Mouse (Mus musculus): ENCODE results near the gene Zfp385c. TPM values are rescaled to one million over a fixed set of nuclear protein-coding genes. Genes with fewer than 3 reads are reported as not detected.
"Not testable (repeated sequence)": the region's sequence is repeated elsewhere in the genome, so short reads cannot be mapped to it uniquely, and the experiment has no call there.

Zfp385c gene
- polyA plus RNA-seq, 1 experiment from 2014 or later, result 2.3 TPM

DNA sequence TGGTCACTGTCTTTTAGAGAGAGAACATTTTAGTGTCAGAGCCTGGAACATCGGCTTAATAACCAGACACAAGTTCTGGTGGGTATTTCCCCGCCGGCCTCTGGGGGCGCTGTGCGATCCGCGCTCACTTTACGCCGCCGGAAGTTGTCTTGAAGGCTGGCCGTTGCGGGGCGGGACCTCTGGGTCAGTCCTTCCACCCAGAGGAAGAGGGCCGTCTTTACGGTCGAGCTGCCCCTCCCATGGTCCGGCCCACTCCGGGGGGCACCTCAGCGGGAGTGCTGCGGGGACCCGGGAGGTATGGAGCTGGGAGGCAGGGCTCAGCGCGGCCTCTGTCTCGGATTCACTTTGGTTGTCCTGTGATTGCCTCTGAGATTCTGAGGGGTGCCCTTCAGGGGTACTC lies 69.5 kb downstream of the Zfp385c start:
- H3K9ac ChIP-seq, result peak overlapping the region; percentile 88
- peak overlapping the region; percentile 68 for H3K4me3 ChIP-seq

DNA sequence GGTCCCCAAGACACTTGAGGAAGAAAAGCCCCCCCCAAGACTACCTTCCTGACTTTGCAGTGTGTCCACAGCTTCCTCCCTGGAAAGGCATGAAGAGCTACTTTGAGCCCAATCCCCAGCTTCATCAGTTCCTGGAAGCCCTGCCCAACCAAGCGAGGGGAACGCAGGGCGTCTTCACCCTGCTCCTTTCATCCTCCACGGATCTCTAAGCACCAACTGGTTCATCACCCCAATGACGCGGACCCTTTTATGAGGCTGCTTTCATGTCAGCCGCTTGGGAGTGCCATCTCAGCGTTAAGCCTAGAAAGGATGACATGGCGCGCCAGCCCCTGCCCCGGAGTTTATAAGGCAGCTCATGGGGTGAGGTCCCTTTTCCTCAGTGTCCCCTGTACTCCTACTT lies 72.3 kb downstream of the Zfp385c start, which contains the start of gene Dnajc7:
Dnajc7 (minus strand) TSS at position 187 of the 400 bp plus-strand sequence.
- peaks cover 32% of the 10 kb centered on the region for H3K4me1 ChIP-seq
- no peak for ATAC-seq (ENCODE audit: insufficient number of reproducible peaks, insufficient read depth, low FRiP score, low TSS enrichment, low read depth)
- H3K27me3 ChIP-seq, result no peaks in the 10 kb centered on the region
- peaks cover 16% of the 10 kb centered on the region for H3K36me3 ChIP-seq
- H3K9ac ChIP-seq, result peak within 1 kb of the TSS; percentile 94
- no peaks in the 10 kb centered on the region for H3K9me3 ChIP-seq
- peak within 1 kb of the TSS; percentile 95 for H3K4me3 ChIP-seq
- 7% methylated on average over 11 of the region's 11 CpGs for WGBS
- peak within 1 kb of the TSS; percentile 96 for H3K27ac ChIP-seq
- H3K4me2 ChIP-seq, result peak within 1 kb of the TSS; percentile 86

More for the DNA sequence above, 69.5 kb downstream of the Zfp385c start:
- peaks cover 38% of the 10 kb centered on the region for H3K36me3 ChIP-seq
- no peaks in the 10 kb centered on the region for H3K27me3 ChIP-seq
- H3K27ac ChIP-seq, result peak overlapping the region; percentile 91
- H3K9me3 ChIP-seq, result no peaks in the 10 kb centered on the region
- WGBS, result under 1% methylated on average over 24 of the region's 24 CpGs
- H3K4me2 ChIP-seq, result peak overlapping the region; percentile 65
- peak; percentile 66 for ATAC-seq (ENCODE audit: insufficient number of reproducible peaks, insufficient read depth, low FRiP score, low TSS enrichment, low read depth)
- peaks cover 29% of the 10 kb centered on the region for H3K4me1 ChIP-seq

DNA sequence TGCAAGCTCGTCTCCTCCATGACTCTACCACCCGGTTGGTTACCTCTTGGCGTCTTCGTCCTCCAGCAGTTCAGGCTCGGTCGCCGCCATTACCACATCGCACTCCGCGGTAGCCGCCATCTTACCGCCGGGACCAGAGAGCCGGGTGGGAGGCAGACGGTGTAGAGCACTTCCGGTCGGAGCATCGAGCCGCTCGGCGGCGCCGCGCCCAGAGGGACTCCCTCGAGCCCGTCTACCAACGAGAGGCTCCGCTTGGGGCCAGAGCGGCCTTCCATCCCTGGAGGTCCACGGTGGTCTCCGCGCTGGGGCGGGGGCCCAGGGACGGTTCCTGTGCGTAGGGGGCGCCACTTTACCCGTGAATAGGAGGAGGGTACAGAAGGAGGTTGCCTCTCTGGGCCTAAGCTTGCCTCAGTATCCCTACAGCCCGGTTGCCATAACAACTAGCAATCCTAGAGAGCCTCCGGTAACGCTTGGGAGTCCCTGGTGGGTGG lies 72.7 kb downstream of the Zfp385c start:
- H3K27me3 ChIP-seq, result no peaks in the 10 kb centered on the region
- peak overlapping the region; percentile 86 for H3K4me2 ChIP-seq
- peak overlapping the region; percentile 95 for H3K4me3 ChIP-seq
- H3K27ac ChIP-seq, result peak overlapping the region; percentile 96
- H3K9me3 ChIP-seq, result no peaks in the 10 kb centered on the region
- peak overlapping the region; percentile 94 for H3K9ac ChIP-seq
- peak; percentile 96 for ATAC-seq (ENCODE audit: insufficient number of reproducible peaks, insufficient read depth, low FRiP score, low TSS enrichment, low read depth)
- H3K36me3 ChIP-seq, result peaks cover 12% of the 10 kb centered on the region
- under 1% methylated on average over 40 of the region's 40 CpGs for WGBS
- H3K4me1 ChIP-seq, result peaks cover 28% of the 10 kb centered on the region

DNA sequence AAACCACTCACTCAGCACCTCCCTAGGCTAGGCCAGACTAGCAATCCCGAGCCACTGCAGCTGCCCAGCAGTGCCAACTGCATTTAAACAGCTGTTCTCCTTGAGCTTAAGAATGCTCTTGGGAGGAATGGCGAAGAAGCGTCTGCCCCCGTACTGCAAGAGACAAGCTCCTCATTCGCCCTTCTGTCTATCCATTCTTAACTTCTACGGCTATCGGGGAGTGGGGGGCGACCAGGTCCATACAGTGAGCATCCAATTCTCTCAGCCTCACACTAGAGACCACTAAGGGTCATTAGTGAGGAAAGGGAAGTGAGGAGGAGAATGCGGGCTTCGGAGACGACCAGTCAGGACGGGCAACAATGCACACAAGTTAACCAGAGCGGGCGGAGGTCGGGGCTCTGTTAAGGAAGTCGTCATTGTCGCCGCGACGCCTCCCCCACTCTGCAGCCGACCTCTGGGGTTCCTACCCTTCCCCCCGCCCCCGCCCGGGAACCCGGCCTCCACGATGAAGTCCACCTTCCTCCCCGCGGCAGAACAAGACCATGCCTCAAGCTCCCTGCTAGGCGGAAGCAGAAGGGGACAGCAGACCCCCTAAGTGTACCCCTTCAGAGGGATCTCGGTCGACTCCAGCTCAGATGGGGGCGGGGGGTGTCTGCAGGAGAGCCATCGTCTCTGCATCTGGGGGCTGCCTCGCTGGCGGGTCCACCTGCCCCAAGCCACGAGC lies 73.3 kb downstream of the Zfp385c start, which contains the start of gene Nkiras2:
Nkiras2 (plus strand) TSS at position 484 of the 724 bp plus-strand sequence.
- Histone ChIP-seq H3K4me2 (peak within 1 kb of the TSS; percentile 86), H3K9ac (peak within 1 kb of the TSS; percentile 94), H3K4me3 (peak within 1 kb of the TSS; percentile 95), H3K27ac (peak within 1 kb of the TSS; percentile 96), H3K27me3 (no peaks in the 10 kb centered on the region), H3K9me3 (no peaks in the 10 kb centered on the region), H3K4me1 (peaks cover 23% of the 10 kb centered on the region), H3K36me3 (peaks cover 6% of the 10 kb centered on the region; the same call in 1 of the 2 replicates)
- ATAC-seq (ENCODE audit: insufficient number of reproducible peaks, insufficient read depth, low FRiP score, low TSS enrichment, low read depth), result peak; percentile 65
- WGBS, result under 1% methylated on average over 36 of the region's 36 CpGs

DNA sequence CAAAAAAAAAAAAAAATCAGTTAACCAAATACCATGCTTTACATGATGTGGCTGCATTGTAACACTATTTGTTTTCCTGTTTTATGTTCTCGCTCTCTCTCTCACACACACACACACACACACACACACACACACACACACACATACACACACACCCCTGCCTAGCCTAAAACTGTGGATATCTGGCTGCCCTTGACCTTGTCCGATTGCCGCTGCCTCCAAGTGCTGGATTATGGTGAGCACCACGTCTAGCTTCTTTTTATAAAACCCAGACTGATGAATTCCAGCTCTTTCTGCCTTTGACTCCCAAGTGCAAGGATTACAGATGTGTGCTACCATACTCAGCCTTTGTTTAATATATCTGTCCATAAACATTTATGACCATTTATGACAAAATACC lies 74.8 kb downstream of the Zfp385c start:
- no peak overlapping the region; the same call in 1 of the 2 replicates for H3K9ac ChIP-seq
- peak overlapping the region; percentile 86 for H3K4me2 ChIP-seq
- H3K4me3 ChIP-seq, result peak overlapping the region; percentile 95; the same call in 1 of the 2 replicates
- 89% methylated on average over 4 of the region's 4 CpGs for WGBS
- H3K9me3 ChIP-seq, result no peaks in the 10 kb centered on the region
- H3K36me3 ChIP-seq, result peaks cover 5% of the 10 kb centered on the region; the same call in 1 of the 2 replicates
- no peak for ATAC-seq (ENCODE audit: insufficient number of reproducible peaks, insufficient read depth, low FRiP score, low TSS enrichment, low read depth)
- H3K27me3 ChIP-seq, result no peaks in the 10 kb centered on the region
- H3K4me1 ChIP-seq, result peaks cover 19% of the 10 kb centered on the region
- H3K27ac ChIP-seq, result no peak overlapping the region

DNA sequence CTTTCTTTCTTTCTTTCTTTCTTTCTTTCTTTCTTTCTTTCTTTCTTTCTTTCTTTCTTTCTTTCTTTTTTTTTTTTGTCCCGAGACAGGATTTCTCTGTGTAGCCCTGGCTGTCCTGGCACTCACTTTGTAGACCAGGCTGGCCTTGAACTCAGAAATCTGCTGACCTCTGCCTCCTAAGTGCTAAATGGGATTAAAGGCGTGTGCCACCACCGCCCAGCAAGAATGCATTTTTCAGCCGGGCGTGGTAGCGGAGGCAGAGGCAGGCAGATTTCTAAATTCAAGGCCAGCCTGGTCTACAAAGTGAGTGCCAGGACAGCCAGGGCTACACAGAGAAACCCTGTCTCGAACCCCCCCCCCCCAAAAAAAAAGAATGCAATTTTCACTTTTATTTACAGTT lies 75.4 kb downstream of the Zfp385c start:
- H3K4me3 ChIP-seq; H3K27me3 ChIP-seq; H3K9ac ChIP-seq; H3K9me3 ChIP-seq; H3K36me3 ChIP-seq; H3K27ac ChIP-seq; ATAC-seq (ENCODE audit: insufficient number of reproducible peaks, insufficient read depth, low FRiP score, low TSS enrichment, low read depth); H3K4me2 ChIP-seq: not testable (repeated sequence)
- WGBS, result 90% methylated on average over 7 of the region's 7 CpGs
- H3K4me1 ChIP-seq, result peaks cover 19% of the 10 kb centered on the region

DNA sequence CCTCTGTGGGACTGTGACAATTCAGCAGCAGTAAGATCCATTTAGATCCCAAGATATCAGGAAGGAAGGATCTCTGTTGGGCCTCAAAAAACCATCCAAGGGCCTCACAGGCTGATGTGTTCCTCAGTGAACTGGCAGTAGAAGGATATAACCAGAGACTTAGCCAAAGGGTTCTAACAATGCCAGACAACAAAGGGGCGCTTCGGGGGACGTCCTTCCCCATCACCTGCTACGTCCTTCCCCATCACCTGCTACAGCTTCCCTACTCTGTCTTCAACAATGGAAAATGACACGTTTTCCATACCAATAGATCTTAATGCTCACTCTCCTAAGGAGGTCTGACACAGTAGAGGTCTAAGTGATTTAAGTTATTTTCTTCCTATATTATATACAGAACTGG lies 75.9 kb downstream of the Zfp385c start:
- H3K4me3 ChIP-seq, result no peak overlapping the region
- WGBS, result 95% methylated on average over 5 of the region's 5 CpGs
- H3K27me3 ChIP-seq, result no peaks in the 10 kb centered on the region
- no peak overlapping the region for H3K9ac ChIP-seq
- no peak overlapping the region for H3K27ac ChIP-seq
- H3K9me3 ChIP-seq, result no peaks in the 10 kb centered on the region
- H3K36me3 ChIP-seq, result peaks cover 12% of the 10 kb centered on the region
- no peak overlapping the region for H3K4me2 ChIP-seq
- peaks cover 19% of the 10 kb centered on the region for H3K4me1 ChIP-seq
- no peak for ATAC-seq (ENCODE audit: insufficient number of reproducible peaks, insufficient read depth, low FRiP score, low TSS enrichment, low read depth)

DNA sequence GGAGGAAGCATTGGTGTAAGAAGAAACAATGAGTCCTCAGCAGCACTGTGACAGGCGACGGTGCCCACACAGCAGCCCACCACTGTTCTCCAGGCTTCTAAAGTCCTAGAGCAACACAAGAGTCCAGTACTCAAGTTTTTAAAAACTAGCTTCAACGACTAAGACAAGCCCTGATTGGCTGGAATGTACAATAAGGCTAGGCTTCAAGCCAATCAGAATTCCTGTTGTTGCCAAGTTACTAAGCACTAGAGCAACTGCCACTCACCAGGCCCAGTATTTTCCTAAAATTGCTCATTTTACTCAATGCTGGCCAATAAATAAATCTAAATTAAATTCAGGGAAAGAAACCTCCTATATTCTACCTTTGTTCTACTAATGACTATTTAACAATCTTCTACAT lies 79.0 kb downstream of the Zfp385c start:
- no peaks in the 10 kb centered on the region for H3K27me3 ChIP-seq
- no peak overlapping the region for H3K9ac ChIP-seq
- peaks cover 21% of the 10 kb centered on the region for H3K36me3 ChIP-seq
- H3K9me3 ChIP-seq, result no peaks in the 10 kb centered on the region
- WGBS, result 91% methylated on average over 3 of the region's 3 CpGs
- no peak overlapping the region for H3K4me3 ChIP-seq
- no peak for ATAC-seq (ENCODE audit: insufficient number of reproducible peaks, insufficient read depth, low FRiP score, low TSS enrichment, low read depth)
- no peak overlapping the region for H3K27ac ChIP-seq
- no peak overlapping the region for H3K4me2 ChIP-seq
- peaks cover 15% of the 10 kb centered on the region for H3K4me1 ChIP-seq

DNA sequence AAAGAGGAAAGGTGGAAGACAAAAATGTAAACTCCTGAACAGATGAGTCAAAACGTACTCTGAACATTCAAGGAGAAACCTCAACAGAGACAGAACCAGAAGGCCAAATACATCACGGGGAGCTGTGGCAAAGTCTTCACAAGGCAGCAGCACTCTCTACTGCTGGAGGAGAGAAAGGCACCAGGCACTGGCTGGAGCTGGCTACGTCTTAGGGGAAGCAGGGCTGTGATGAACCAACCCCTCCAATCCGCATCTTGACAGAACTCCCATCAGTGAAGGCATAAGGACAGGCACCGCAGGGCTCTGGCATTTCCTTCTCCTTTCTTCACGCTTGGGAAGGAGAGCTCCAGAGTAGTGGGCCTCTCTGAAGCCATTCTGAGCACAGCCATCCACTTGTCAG lies 80.6 kb downstream of the Zfp385c start:
- peaks cover 23% of the 10 kb centered on the region for H3K36me3 ChIP-seq
- 91% methylated on average over 6 of the region's 6 CpGs for WGBS
- no peak overlapping the region for H3K27ac ChIP-seq
- H3K27me3 ChIP-seq, result no peaks in the 10 kb centered on the region
- no peak overlapping the region for H3K9ac ChIP-seq
- no peak for ATAC-seq (ENCODE audit: insufficient number of reproducible peaks, insufficient read depth, low FRiP score, low TSS enrichment, low read depth)
- H3K4me2 ChIP-seq, result no peak overlapping the region
- H3K4me1 ChIP-seq, result 0 out of 2 replicates have a peak, but pooled peaks cover 6% of the 10 kb centered on the region
- no peaks in the 10 kb centered on the region for H3K9me3 ChIP-seq
- H3K4me3 ChIP-seq, result no peak overlapping the region

DNA sequence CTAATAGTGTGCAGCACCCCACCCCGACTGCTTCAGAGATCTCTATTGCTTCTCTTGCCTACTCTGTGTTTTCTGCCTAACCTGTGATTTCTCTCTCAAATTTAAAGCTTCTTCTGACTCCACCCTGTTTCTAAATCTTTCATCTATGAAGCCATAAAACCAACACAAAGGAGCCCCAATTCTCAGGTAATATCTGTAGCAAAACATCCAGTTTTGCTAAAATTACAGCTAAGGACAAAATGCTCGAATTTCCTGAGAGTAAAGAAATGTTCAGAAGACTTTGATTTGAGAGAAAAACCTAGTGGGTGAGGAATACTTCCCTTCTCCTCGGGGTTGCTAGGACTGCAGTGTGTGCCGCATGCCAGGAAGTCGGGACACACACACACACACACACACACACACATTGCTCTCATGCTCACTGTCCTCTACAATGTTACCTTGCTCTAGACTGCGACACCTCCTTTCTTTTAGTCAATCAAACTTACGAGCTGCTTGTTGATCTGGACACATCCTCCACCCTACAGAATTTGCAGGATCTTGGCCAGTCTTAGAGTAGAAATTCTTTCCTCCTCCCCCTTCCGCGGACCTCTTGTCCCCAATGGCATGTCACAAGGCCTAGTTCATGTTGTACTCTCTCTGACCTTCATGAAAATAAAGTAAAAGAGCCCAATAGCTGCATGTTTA lies 82.1 kb downstream of the Zfp385c start:
- Histone ChIP-seq H3K4me3 (no peak overlapping the region), H3K4me1 (0 out of 2 replicates have a peak, but pooled peaks cover 6% of the 10 kb centered on the region), H3K27ac (no peak overlapping the region), H3K4me2 (no peak overlapping the region), H3K27me3 (no peaks in the 10 kb centered on the region), H3K9ac (no peak overlapping the region), H3K9me3 (no peaks in the 10 kb centered on the region), H3K36me3 (peaks cover 18% of the 10 kb centered on the region)
- ATAC-seq (ENCODE audit: insufficient number of reproducible peaks, insufficient read depth, low FRiP score, low TSS enrichment, low read depth), result no peak
- WGBS, result 80% methylated on average over 9 of the region's 9 CpGs

DNA sequence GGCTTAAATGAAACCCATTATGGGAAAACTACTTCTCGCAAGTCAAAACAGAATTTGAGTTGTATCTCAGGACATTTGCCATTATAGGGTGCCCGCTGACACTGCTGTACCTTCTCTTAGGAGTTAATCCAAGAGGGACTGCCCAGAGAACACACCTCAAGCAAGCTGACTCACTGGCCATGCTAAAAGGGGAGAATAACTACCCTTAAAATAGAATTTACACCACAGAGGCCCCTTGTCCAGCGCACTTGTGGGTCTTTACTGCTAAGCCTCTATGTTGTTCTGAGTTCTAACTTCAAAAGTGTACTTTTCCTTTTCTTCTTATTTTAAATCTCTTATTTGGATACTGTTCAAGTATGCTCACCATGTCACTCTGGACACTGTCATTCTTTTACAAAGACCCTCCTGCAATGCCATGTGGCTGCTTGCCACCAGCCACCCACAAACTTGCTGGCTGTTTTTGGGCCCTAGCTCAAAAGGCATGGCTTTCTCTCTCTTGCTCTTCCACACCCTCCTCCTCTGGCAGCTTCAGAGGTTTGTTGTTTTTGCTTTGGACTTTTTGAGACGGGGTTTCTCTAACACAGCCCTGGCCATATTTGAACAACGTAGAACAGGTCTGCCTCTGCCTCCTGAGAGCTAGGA lies 82.8 kb downstream of the Zfp385c start:
- H3K36me3 ChIP-seq, result peaks cover 18% of the 10 kb centered on the region
- no peaks in the 10 kb centered on the region for H3K9me3 ChIP-seq
- H3K9ac ChIP-seq, result no peak overlapping the region
- H3K4me1 ChIP-seq, result 0 out of 2 replicates have a peak, but pooled peaks cover 6% of the 10 kb centered on the region
- H3K4me2 ChIP-seq, result no peak overlapping the region
- H3K4me3 ChIP-seq, result no peak overlapping the region
- WGBS, result 87% methylated on average over 5 of the region's 5 CpGs
- no peak for ATAC-seq (ENCODE audit: insufficient number of reproducible peaks, insufficient read depth, low FRiP score, low TSS enrichment, low read depth)
- no peaks in the 10 kb centered on the region for H3K27me3 ChIP-seq
- H3K27ac ChIP-seq, result no peak overlapping the region

Measured in embryonic facial prominence, embryonic 13.5 days (tissue).